Mouse (Mus musculus) layer of hippocampus, postnatal 14 days (tissue): ENCODE results near the gene Rnf126. TPM values are rescaled to one million over a fixed set of nuclear protein-coding genes. Genes with fewer than 3 reads are reported as not detected.
"Not testable (repeated sequence)": the region's sequence is repeated elsewhere in the genome, so short reads cannot be mapped to it uniquely, and the experiment has no call there.

Experiments used
- DNase-seq, 2 experiments: peaks; one replicate each; pipeline ENCODE4 v3.0.0; 2021 to 2022; ENCODE audit warnings: low spot score in 2 of 2, mixed read lengths in 1 of 2
- total RNA-seq, 2 experiments: library from RNA; stranded (reverse); gene quantifications; 2 replicates each; pipeline ENCODE4 v1.2.3; 2021

The Rnf126 gene
- total RNA-seq, 2 experiments from 2014 or later = 86.1 to 90.5 TPM

DNA sequence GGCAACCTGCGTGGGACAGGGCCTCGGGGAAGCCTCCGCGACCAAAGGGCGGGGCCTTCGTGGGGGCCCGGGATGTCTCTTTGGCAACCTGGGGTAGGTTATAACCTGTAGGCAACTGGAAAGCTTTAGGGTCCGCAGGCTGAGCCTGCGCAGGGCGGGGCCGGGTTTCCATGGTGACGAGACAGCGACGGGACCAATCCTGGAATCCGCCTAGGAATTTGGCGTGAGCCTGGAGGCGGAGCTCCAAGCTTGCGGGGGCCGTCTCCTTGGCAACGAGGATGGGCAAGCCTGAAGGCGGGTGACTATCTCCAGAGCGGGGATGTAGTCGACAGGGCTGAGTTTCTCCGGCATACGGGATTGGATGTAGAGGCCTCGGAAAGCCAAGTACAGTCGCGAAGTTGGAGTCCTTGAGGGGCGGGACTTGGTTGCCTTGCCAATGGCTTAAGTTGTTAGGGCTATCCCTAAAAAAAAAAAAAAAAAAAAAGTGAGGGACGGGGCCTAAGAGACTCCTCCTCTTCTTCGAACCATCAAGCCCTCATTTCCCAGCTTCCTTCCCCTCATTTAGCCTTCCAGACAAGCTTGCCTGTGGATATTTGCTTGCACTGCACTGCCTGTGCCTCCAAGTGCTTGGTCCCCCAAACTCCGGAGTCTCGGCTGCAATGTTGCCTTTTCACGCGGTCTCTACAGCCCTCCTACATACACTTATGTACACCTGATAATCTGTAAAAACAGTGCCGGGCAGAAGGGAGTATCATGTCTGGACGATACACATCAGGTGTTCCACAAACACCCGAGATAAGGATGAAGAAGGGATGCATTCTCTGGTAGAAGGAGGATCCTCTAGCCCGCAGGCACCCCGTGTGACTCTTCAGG is 856 bp upstream of the Rnf126 start:
- DNase-seq = peak; percentile 89 to 97

- DNase-seq = peak in 1 of 2 experiments; percentile 26
Measured at GRCm38 (mm10) chr10:79766001-79766507, 698 bp downstream of the Rnf126 start.

DNA sequence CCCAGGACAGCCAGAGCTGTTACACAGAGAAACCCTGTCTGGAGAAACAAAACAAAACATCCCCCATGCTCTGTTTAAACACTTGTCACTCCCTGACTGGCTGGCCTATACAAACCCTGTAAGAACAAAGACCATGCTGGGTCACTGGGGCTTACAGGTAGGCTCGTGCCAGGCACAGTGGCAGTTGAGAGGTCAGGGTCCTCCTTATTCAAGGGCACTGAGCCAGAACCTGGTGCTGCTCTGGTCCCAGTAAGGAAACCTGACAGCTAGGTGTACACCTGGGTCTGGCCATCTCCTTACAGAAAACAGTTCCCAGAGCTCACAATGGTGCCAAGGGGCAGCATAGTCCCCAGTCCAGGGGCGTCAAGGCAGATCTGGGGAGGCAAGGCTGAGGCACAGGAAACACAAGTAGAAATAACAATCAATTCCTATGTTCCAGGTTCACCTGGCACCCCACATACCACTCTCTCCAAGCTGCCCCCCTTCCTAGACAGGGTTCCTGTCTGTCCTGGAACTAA is 1.5 kb downstream of the Rnf126 start:
- DNase-seq = no peak

DNA sequence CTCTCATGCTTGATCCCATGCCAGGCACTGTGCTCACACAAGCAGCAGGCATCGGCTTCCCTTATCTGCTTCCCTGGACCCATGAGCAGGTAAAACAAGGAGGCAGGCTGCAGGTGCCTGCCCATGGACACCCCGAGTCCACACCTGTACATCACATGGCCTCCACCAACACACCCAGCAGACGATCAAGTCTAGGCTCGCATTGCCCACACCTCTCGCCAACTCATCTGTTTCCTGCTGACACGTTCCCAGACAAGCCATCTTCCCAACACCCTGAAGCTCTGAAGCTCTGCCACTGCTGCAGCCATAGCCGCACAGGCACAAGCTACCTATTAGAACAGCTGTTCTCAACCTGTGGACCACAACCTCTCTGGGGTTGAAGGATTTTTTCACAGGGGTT is 2.5 kb downstream of the Rnf126 start:
- DNase-seq = no peak

GRCm38 (mm10) chr10:79762875-79763274 is 3.9 kb downstream of the Rnf126 start:
- DNase-seq = no peak

- DNase-seq = no peak
Measured at GRCm38 (mm10) chr10:79760603-79761143, 6.1 kb downstream of the Rnf126 start.

DNA sequence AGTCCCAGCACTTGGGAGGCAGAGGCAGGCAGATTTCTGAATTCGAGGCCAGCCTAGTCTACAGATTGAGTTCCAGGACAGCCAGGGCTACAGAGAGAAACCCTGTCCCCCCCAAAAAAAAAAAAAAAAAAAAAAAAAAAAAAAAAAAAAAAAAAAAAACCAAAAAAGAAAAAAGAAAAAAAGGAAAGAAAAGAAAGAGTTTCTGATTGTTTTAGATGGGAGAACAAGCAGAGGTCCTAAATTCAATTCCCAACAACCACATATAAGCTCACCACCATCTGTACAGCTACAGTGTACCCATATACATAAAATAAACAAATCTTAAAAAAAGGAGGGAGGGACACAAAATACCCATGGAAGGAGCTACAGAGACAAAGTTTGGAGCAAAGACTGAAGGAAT is 7.1 kb downstream of the Rnf126 start:
- not testable (repeated sequence) for DNase-seq

GRCm38 (mm10) chr10:79756660-79757059 is 10.1 kb downstream of the Rnf126 start:
- DNase-seq = no peak

DNA sequence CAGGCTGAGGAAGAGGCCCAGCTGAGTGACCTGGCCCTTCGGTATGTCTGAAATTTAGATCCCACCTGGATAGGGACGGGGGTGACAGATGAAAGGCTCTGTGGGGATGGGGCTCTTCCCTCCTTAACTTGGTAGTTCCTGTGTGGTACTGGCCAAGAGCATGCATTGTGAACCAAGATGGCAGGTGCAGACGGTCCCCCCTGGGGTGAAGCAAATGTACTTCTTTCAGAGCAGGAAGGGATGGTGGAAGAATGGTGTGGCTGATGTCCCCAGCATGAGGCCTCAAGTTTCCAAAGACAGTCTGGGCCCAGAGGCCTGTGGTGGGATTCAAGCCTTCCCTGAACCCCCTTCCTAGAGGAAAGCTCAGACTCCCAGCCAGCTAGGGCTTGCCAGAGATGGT is 10.9 kb downstream of the Rnf126 start:
- no peak for DNase-seq

DNA sequence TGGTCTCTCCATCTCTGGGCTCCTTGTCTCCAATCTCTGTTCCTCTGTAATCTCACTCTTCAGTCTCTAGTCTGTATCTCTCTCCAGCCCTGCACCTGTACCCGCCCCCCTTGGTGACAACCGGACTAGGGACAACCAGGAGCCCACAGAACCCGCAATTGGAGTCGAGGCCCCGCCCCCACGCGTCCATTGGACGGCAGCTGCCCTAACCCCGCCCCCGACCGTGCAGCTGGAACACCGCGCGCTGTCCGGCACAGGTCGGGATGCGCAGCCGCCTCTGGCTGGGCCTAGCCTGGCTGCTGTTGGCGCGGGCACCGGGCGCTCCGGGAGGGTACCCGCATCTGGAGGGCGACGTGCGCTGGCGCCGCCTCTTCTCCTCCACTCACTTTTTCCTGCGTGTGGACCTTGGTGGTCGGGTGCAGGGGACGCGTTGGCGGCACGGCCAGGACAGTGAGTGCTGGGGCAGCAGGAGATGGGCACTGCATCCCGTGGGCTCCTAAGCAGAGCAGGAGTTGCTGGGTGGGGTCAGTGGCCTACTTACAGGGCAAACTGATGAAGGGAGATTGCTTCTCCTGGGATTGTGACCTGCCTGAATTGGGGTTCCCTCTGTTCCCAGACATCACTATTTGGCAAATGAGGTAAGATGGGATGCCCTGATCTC is 11.8 kb downstream of the Rnf126 start, which contains the start of gene Fgf22:
Gene Fgf22, plus strand, starts transcription at position 221 of the 661 bp plus-strand sequence.
- peak in 1 of 2 experiments; percentile 57 for DNase-seq

- DNase-seq = no peak
Measured at GRCm38 (mm10) chr10:79748496-79748895, 18.3 kb downstream of the Rnf126 start.

DNA sequence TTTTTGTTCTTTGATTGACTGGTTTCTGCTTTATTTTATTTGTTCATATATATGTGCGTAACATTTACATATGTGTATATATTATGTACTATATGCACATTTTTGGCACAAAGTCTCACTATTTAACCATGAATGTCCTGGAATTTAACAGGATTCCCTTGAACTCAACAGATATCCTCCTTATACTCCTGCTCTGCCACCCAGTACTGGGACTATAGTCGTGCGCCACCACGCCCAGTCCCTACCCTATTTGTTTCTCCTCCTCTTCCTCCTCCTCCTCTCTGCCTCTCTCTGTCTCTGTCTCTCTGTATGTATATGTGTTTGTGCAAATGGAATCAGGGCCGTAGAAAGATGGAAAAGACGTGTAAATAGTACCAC is 20.0 kb downstream of the Rnf126 start:
- no peak for DNase-seq

DNA sequence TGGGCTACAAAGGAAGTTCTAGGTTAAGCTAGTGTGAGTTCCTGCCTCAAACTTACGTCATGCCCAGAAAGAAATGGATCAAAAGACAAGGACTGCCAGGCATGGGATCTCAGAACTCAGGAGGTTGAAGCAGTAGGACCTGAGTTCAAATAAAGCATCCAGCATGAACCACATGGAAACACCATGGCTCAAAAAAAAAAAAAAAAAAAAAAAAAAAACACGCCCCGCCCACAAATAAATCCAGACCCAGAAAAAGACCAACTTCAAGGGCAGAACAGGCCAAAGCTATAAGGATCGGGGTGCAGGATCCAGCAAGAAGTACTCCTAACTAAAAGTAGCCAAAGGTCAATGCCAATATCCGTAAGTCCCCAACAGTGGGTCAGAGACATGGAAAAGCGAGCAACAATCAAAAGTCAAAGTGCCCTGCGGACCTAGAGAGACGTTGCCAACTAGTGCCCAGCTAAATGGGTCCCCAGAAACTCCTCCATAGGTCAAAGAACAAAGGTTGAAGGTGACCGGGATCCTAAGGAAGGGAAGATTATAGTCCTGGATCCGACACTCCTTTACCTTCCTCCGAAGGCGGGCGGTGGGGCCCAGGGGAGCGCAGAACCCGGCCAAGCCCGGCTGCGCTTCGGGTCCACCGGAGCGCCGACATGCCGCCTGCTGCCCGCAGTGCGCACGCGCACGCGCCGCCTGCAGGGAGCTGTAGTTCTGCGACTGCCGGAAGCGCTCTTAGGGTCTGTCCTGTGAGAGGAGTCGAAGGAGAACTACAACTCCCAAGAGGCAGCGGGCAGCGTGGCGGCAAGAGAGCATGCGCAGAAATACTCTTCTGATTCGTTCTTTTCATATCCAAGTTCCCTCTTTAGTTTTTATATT is 20.6 kb downstream of the Rnf126 start, which contains the start of gene Polrmt:
Gene Polrmt, minus strand, starts transcription at position 684 of the 876 bp plus-strand sequence.
- peak; percentile 93 to 99 for DNase-seq

DNA sequence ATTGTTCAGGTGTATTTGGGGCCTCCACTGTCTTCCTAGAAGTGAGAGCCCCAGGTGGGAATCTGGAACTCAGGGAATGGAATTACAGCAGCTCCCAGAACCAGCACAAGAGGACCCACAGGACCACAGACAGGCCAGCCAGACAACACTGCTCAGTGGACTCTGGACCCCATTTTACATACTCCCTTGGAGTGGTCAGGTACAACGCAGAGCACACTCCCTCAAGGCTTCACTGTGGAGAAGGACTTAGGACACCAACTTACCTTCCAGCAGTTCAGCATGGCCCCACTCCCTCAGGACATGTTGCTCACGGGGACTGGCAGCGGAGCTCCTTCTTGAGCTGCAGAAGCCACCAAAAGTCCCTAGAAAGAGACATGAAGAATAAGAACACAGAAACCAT is 21.3 kb downstream of the Rnf126 start:
- DNase-seq = no peak

DNA sequence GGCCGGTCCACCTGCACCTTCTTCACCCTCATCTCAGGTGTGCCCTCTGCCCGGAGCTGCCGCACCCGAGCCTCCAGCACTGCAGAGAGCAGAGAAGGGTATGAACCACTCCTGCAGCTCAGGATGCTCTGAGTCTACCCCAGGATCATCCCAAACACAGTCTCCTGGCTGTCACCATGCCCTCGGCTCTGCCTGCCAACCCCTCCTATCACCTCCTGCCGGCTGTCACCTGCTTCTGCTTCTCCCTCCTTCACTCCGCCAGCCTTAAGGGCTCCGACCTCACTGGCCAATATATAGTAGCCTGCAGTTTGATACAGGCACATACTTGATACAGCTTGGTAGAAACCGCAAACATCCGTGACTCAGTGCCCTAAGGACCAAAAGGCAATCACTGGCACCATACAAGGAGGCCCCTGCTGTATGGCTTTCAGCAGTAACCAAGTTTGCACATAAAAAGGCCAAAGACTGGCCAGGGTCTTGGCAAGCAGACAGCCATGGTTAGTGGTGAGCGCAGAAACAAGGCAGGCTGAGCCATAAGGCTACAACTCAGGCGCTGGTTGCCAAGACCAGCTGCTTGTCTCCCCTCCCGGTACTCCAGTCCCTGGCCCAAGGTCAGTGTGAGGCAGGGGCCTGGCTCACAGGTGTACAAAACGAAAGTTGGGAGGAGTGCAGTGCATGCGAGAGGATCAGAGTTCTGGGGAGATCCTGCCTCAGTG is 22.9 kb downstream of the Rnf126 start:
- DNase-seq = no peak

DNA sequence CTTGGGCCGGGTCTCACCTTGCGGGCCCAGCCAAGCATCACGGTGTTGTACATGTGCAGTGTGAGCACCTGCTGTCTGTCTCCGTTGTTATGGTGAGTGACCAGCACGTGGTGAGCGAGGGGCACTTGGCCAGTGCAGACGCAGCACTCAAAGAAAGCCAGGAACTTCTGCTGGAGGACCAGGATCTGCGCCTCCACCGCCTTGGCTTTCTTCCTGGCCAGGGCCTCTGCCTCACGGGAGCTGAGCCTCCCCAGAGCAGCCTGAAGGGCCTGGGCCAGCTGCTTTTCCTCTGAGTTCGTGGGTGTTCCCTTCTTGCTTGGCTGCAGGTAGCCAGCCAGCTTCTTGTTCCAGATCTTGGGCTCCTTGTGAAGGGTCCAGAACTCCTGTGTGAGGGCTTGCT is 23.6 kb downstream of the Rnf126 start:
- DNase-seq = no peak

DNA sequence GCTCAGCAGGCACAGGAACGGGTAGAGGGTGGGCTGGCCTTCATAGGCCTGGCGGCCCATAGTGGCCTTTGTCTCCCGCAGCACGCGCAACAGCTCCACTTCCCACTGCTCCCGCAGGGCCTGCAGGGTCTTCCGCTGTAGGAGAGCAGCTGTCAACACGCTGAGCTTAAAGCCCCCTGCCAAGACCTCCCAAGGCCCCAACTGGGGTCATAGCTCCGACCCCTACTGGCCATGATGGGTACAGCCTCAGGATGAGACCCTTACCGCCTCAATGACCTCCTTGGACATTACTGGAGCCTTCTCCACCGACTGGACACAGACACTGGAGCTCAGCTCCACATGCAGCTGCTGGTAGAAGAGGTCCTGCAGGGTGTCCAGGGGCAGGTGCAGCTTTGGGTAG is 25.9 kb downstream of the Rnf126 start:
- DNase-seq = no peak

DNA sequence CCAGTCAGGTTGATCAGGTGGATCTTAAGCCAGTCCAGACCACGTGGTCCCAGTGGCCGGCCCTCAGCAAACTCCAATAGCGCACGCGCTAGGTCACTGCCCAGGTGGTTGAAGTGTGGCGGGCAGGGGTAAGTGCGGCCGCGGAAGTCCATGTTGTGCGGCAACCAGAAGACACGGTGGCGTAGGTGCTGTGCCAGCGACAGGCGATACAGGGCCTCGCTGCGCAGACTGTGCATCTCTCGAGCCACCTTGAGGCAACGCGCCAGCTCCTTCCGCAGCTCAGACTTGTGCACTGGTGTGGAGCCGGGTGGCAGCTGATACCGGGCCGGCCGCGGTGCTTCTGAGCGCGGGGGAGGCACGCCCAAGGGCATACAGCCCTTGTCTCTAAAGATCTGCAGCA is 27.5 kb downstream of the Rnf126 start:
- no peak for DNase-seq

- DNase-seq = no peak
Measured at GRCm38 (mm10) chr10:79738259-79738658, 28.5 kb downstream of the Rnf126 start.

GRCm38 (mm10) chr10:79736706-79737105 is 30.0 kb downstream of the Rnf126 start:
- DNase-seq = no peak
